Mouse (Mus musculus): ENCODE results near the gene Scamp1.

DNA sequence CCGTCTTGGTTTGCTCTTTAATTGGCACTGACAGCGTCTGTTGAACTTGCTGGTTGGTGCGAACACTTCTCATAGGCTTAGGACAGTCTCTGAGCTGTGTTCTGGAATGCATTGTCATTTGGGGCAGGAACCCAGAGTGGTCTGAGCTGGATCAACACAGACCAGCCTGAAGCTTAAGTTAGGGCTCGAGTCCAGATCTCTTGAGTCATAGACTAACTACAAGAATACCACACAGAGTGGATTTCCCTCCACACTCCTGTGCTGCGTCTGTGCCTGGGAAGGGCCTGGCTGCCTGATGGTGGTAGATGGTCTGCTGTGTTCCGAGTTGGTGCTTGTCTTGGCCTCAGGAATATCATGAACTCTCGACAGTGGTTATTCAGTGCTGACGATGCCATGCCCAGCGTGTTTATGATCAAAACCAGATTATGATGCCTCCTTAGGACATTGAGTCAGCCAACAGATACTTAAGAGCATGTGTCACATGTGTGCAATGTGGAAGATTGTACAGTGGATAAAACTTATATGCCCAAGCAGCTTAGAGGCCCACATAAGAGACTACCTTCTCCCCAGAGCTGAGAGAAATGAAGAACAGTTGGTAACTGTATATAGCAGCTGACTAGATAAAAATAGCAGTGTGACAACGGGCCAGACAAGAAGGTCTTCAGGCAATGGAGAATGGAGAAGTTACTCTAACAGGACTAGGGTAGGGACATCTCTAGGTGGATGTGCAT, 100.8 kb downstream of the Scamp1 start:
- TF ChIP-seq CTCF (IDR thresholded peaks at IDR 0.05; ENCODE audit: insufficient read depth, low read depth, low read length), result no peak
- TF ChIP-seq POLR2A (IDR thresholded peaks at IDR 0.05; ENCODE audit: insufficient read depth, low read depth, low read length), result no peak

Measured in olfactory bulb, adult 2 months (tissue).